In the genomic region with DNA sequence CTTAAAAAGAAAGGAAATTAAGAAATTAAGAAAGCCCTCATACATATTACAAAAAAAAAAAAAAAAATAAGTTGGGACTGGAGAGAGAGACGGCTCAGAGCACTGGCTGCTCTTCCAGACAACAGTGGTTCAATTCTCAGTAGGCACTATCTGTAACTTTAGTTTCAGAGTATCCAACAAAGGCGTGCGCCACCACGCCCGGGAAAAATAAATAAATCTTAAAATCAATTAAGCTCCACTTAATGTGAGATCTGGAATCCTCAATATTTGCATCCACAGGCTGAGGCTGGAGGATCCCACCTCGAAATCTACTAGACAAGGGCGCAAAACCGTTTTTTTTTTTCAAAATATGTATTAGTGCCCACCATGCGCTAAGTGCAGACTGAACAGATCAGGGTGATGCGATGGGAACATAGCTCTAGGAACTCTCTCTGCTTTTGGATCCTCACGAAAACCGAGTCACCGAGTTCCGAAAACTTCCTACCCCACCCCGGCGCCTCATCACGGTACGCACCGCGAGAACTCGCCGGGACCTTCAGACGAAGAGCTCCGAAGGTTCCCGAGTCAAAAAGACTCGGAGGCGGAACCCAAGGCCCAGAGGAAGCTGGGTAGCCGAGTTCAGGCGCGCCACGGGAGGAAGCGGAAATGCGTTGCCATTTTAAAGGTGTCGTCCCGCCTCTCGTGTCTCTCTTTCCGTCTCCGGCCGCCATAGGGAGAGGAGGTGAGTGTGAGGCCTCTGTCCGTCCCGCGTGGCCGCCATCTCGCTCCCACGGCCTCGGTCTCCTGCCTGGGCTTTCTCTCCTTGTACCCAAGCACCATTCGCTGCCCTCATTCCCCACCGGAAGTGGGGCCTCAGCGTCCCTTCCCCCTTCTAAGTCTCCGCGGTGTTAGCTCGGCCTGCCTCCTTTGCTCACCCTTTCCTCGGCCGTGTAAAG, we compare ENCODE assay signal across 8 mouse cellular contexts. TPM values are rescaled to one million over a fixed set of nuclear protein-coding genes. Genes with fewer than 3 reads are reported as not detected.
A peak's percentile ranks its signal among the peaks of the same experiment; 100 is the strongest.
DNase-seq lines count a peak whose midpoint lies in the region; ATAC-seq and TF ChIP-seq lines count a peak whose summit lies in the region.

A gene (plus strand): TSS at position 597 of the 935 bp plus-strand sequence.

- no peak for TF ChIP-seq CTCF in G1E (IDR thresholded peaks at IDR 0.05; ENCODE audit: low read depth, low read length)
- TF ChIP-seq CTCF in forebrain, postnatal 0 days (IDR thresholded peaks at IDR 0.05; ENCODE audit: low read depth): peak; percentile 19; the same call in 1 of the 2 replicates

- peak; percentile 68 for ATAC-seq in G1E (ENCODE audit: extremely low read depth, insufficient number of reproducible peaks, low FRiP score, poor library complexity, severe bottlenecking)
- peak; percentile 95 for ATAC-seq in forebrain, postnatal 0 days
- peak; percentile 91 for ATAC-seq in lung, embryonic 15.5 days (ENCODE audit: borderline replicate concordance, extremely low read depth, low FRiP score, low TSS enrichment)

- peaks cover 52% of the 10 kb centered on the region for H3K4me1 ChIP-seq in G1E (ENCODE audit: insufficient read depth, low read depth, low read length)
- H3K4me1 ChIP-seq in forebrain, postnatal 0 days (ENCODE audit: insufficient read depth): 0 out of 2 replicates have a peak, but pooled peaks cover 4% of the 10 kb centered on the region
- H3K4me1 ChIP-seq in lung, embryonic 15.5 days: peaks cover 31% of the 10 kb centered on the region

- 1% methylated on average over 54 of the region's 54 CpGs for WGBS in forebrain, postnatal 0 days
- WGBS in lung, embryonic 15.5 days: under 1% methylated on average over 54 of the region's 54 CpGs

- H3K36me3 ChIP-seq in G1E (replicated peaks): peaks cover 46% of the 10 kb centered on the region
- peaks cover 22% of the 10 kb centered on the region for H3K36me3 ChIP-seq in forebrain, postnatal 0 days (ENCODE audit: insufficient read depth)
- H3K36me3 ChIP-seq in lung, embryonic 15.5 days: peaks cover 40% of the 10 kb centered on the region

- H3K4me2 ChIP-seq in forebrain, postnatal 0 days (ENCODE audit: low read depth): peak within 1 kb of the TSS; percentile 73
- peak within 1 kb of the TSS; percentile 84 for H3K4me2 ChIP-seq in lung, embryonic 15.5 days

- H3K27ac ChIP-seq in forebrain, postnatal 0 days (ENCODE audit: low read depth, low read length): peak within 1 kb of the TSS; percentile 89
- peak within 1 kb of the TSS; percentile 97 for H3K27ac ChIP-seq in lung, embryonic 15.5 days

- H3K4me3 ChIP-seq in G1E (ENCODE audit: low read depth, low read length): peak within 1 kb of the TSS; percentile 84
- peak within 1 kb of the TSS; percentile 93 for H3K4me3 ChIP-seq in forebrain, postnatal 0 days (ENCODE audit: low read depth, low read length)
- peak within 1 kb of the TSS; percentile 87 for H3K4me3 ChIP-seq in lung, embryonic 15.5 days

- no peaks in the 10 kb centered on the region for H3K9me3 ChIP-seq in G1E (replicated peaks)
- H3K9me3 ChIP-seq in forebrain, postnatal 0 days (ENCODE audit: low read length): no peaks in the 10 kb centered on the region
- H3K9me3 ChIP-seq in lung, embryonic 15.5 days: no peaks in the 10 kb centered on the region

- H3K27me3 ChIP-seq in G1E (ENCODE audit: insufficient read depth, low read length): no peaks in the 10 kb centered on the region
- no peaks in the 10 kb centered on the region for H3K27me3 ChIP-seq in forebrain, postnatal 0 days (ENCODE audit: insufficient read depth, low read length)
- H3K27me3 ChIP-seq in lung, embryonic 15.5 days: 0 out of 2 replicates have a peak, but pooled peaks cover 8% of the 10 kb centered on the region

- DNase-seq in G1E (ENCODE audit: low spot score): peak; percentile 83
- DNase-seq in cerebellum, adult 18-20 months: peak; percentile 93 to 97
- peak; percentile 98 for DNase-seq in forebrain, postnatal 0 days
- peak; percentile 96 for DNase-seq in heart, postnatal 4 days
- peak; percentile 93 to 94 for DNase-seq in layer of hippocampus, adult 8-10 months (ENCODE audit: low spot score in 2 of 2)
- peak; percentile 94 for DNase-seq in ovary, adult 18-20 months (ENCODE audit: low spot score)
- DNase-seq in thymus, postnatal 0 days (ENCODE audit: low spot score): peak; percentile 98

- H3K9ac ChIP-seq in forebrain, postnatal 0 days: peak within 1 kb of the TSS; percentile 91
- peak within 1 kb of the TSS; percentile 95 for H3K9ac ChIP-seq in lung, embryonic 15.5 days

RNA-seq across cellular contexts. Expression of the gene that starts here (rescaled TPM):
- total RNA-seq in G1E (2014; fragmentation: Nextera tagmentation) (1,543 and 2,339 TPM in 2 replicates), G1E (2017) (548 and 573 TPM in 2 replicates)
- 5,642 and 5,886 TPM in 2 replicates for polyA plus RNA-seq in G1E (2012)
- 161 and 191 TPM in 2 replicates for total RNA-seq in forebrain, postnatal 0 days (2014; rRNA removed)
- polyA plus RNA-seq in forebrain, postnatal 0 days (2015; fragmentation: Nextera tagmentation; extraction: Ambion mirVana): 313 and 332 TPM in 2 replicates
- total RNA-seq in heart, postnatal 4 days (2021): 100 to 1,000 TPM; 726 to 732 TPM
- total RNA-seq in layer of hippocampus, adult 8-10 months (2022): 100 to 1,000 TPM; 350 to 553 (median 418) TPM
- 314 and 334 TPM in 2 replicates for polyA plus RNA-seq in lung, embryonic 15.5 days (2015; fragmentation: Nextera tagmentation; extraction: Ambion mirVana)
- 546 and 590 TPM in 2 replicates for polyA plus RNA-seq in thymus, postnatal 0 days (2015; fragmentation: Nextera tagmentation; extraction: Ambion mirVana)

Comparison
In these comparisons a context has a peak if more than half of its experiments do, and no peak if none do; other contexts are left out.
1. Peak in every context shown above with its lines: DNase-seq, ATAC-seq, H3K4me3 ChIP-seq and H3K27ac ChIP-seq.